Mouse (Mus musculus) adrenal gland, adult 2 months (tissue): ENCODE measurements around the gene Laptm4a. TPM values are rescaled to one million over a fixed set of nuclear protein-coding genes. Genes with fewer than 3 reads are reported as not detected.
A peak's percentile ranks its signal among the peaks of the same experiment; 100 is the strongest.

Source experiments
- DNase-seq: peaks from one replicate; pipeline ENCODE4 v3.0.0; 2021
- polyA plus RNA-seq: library from polyadenylated mRNA; depleted of rRNA; stranded (reverse); fragments of >200 nt; gene quantifications from 2 replicates; pipeline ENCODE4 v1.2.3, GENCODE M21; 2012
- total RNA-seq, 2 experiments: library from RNA; stranded (reverse); gene quantifications; 2 replicates each; pipeline ENCODE4 v1.2.3; 2021

Laptm4a gene
- total and polyA plus RNA-seq, 3 experiments: 243 to 622 (median 500) TPM

DNA sequence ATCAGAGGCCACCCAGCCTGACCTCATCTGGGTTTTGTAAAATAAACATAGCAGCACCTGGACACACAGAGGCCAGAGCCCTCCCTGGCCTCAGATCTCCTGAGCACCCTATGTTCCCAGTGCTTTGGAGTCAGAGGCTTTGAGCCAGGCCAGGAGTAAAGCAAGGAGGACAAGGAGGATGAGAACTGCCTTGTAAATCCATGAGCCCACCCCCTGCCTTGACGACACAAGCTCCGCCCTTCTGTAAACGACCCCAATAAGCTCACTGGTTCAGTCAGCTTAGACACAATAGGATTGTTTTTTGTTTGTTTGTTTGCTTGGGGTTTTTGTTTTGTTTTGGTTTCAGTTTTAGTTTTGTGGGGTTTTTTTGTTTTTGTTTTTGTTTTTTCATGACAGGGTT lies 19.0 kb upstream of the Laptm4a start:
- no peak for DNase-seq

DNA sequence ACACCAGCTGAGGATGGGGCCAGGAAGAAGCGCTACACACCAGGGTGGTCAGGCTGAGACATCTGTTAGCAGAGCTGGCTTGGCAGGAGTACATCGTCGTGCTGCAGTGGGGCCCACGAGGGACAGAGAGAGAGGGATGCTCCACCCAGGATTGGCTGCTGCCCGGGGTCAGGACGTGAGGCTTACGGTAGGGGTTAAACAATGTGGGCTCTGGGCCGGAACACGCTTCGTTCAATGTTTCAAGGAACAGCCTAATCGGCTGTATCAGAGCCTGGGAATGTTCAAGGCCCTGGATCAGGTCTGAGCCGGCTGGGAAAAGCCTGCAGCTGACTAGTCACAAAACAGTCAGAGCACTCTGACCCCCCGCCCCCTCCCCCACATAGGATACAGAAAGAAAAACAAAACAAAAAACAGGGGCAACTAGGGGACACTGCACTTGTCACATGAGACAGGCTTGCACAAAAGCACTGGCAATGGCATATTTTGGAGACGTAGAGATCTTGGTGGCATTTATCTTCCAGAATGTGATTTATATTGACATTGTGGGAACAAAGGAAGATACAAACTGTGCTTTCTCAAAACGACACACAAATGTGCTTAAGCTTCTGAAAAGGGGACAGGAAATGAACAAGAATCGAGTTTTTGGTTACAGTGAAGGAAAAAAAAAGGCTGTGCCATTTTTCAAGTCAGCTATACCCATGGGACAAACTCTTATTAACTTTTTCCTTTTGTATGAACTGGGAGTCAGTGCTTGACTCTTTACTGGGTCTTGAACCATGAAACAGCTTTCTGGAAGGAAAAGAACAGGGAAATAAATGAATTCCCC lies 8.4 kb upstream of the Laptm4a start:
- peak; percentile 78 for DNase-seq

DNA sequence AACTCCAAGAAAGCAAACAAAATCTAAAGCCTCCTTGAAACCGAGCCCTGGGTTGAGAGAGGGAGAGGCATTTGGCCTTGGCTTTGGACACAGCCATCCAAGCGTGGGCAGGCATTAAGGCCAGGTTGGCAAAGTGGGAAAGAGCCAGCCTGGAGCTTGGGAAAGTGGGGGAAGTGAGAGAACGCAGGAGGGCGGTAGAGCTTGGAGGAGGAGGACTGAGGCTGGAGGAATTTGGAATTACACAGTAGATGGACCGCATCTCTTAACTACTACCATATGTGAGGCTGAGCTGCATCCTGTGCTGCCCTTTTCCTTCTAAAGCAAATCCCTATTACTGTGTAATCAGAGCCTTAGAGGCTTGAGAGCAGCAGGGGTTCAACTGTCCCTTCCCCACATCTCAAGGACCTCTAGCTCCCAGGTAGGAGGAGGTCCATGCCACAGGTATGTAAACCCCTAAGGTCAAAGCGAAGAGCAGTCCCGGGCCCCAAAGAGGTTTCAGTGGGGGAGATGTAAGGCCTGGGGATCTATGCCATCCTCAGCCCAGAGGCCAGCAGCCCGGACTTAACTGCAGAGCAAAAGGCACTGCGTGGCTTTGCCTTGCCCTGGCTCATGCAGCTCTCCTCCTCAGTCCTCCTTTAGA lies 7.6 kb upstream of the Laptm4a start:
- peak; percentile 73 for DNase-seq

DNA sequence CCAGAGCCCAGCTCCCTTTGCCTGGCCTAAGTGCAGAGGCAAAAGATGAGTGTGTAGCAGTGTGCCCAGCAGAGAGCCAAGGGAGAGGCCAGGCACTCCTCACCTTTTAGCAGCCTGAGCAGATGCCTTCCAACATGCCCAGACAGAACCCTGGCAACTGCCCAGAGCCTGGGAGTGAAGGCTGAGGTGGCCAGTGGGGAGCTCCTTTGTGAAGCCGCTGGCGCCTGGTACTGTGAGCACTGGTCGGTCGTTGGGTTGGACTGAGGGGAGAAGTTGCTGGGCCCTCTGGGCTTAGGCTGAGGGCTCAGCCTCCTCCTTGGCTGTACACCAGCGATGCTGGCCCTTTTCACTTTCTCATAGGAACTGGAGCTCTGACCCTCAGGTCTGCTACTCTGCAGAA lies 5.1 kb upstream of the Laptm4a start:
- peak; percentile 82 for DNase-seq

DNA sequence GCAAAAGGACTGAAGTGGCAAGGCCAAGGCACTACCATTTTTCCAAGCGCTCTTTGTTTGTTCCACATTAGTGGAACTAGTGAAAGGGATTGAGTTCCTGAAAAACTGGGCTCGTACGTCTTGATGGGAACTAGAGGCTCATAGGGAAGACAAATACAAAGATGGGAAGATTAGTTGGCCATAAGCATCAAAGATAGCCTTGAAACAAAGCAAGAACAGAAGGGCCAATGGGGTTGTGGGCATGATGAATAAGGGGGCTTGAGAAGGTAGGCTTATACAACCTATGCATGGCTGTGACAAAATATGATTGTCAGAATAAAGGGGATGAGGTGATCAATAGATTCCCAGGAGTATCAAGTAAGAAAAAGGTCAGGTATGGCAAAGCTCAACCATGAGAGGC lies 2.2 kb upstream of the Laptm4a start:
- DNase-seq: no peak

DNA sequence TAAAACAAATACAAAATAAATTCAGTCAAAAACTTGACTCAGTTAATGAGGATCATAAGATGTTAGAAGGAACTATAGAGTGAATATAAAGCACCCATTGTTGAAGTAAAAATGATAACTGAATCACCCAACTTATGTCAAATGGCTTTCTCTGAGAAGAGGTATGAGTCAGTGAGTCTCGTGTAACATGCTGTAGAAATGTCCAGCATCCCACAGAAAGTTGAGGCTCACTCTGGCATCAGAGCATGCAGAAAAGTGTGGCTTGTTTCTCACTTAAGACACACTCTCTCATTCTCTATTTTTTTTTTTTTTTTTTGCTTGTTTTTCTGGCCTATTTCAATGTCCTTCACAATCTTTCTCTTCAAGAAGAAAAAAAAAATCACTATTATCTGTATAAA lies 469 bp upstream of the Laptm4a start:
- DNase-seq: no peak

DNA sequence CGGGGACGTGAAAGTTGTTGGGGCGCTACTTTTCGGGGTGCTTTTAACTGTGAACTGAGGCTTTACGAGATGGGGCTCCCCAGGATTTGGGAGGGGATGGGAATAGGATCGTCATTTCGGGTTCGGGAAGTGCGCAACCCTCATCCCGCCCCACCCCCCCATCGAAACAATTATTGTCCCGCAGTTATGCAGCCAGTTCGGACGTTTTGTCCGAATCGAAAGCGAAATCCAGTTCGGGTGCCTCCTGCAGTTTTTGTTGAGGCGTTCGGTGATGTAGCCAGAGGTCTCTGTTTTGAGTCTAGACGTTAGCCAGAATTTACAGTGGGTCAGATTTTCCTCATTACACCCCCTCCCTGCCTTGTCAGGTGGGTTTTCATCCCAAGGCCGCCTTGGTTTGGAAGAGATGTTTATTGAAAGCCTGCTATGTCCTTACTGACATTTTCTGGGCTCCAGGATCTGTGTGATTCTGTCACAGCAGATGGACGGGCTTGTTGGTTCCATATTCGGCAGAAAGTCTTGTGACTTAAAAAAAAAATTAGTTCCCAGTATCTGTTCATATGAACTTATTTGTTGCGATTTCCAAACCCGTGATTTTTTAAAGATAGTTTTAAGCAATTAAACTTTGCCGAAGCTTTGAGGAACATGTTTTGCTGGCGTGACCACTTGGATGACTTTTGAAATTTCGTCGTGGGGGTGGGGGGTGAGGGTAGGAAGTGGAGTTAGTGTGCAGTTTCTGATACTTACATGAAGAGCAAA lies 1.1 kb downstream of the Laptm4a start:
- DNase-seq: no peak

DNA sequence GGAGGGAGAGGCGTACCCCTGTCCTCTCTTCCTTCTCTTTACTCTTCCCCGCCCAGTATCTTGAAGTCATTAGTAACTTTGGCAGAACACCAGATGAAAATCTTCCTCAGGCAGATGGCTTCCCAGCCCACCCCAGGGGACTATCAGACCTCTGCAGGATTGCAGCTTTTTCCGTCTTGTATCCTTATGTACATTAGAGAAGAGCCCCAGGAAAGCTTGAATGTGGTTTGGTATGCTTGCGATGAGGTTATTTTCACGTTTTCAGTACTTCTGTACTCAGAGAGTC lies 1.6 kb downstream of the Laptm4a start:
- DNase-seq: no peak

DNA sequence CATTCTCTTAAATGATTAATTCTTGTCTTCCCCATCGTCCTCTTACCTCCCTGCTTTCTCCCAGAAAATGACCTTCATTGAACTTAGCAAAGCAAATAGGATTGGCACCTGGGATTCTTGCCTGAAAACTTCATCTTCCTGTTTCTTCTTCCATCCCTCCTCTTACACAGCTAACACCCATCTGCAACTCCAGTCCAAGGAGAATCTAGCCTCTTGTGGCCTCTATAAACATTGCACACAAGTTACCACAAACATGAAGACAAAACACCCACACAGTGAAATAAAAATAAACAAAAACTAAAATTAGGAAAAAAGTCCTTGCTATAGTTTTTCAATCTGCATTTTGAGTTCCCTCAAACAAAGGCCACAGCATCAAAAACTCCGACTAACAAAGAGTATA lies 2.1 kb downstream of the Laptm4a start:
- no peak for DNase-seq

DNA sequence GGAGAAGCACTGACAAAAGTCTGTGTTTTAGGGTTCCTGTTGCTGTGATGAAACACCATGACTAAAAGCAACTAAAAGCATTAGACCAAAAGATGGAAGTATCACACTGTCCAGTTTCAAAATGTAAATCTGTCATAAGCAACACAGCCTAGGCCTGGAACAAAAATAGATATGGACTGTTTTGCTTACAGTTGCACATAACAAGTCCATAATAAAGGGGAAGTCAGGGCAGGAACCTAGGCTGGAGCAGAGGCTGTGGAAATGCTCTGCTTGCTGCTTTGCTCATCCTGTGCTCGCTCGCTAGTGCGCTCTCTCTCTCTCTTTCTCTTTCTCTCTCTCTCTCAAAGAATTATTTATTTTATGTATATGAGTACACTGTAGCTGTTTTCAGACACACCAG lies 6.2 kb downstream of the Laptm4a start:
- DNase-seq: no peak

DNA sequence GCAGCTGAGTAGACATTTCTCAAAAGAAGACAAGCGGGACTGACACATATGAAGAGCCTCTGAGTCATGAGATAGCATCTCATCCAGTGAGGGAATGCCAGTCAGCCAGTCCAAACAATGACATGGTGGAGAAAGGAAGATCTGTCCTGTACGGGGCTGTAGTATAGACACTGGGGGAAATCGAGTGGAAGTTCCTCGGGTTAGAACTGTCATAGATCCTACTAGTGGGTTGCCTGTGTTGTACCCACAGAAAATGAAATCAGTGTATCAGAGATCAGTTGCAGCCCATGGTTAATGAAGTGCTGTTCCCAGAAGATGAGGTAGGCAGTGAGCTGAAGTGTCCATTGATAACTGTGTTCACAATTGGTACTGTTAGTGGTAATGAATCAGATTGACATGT lies 7.3 kb downstream of the Laptm4a start:
- peak; percentile 25 for DNase-seq

DNA sequence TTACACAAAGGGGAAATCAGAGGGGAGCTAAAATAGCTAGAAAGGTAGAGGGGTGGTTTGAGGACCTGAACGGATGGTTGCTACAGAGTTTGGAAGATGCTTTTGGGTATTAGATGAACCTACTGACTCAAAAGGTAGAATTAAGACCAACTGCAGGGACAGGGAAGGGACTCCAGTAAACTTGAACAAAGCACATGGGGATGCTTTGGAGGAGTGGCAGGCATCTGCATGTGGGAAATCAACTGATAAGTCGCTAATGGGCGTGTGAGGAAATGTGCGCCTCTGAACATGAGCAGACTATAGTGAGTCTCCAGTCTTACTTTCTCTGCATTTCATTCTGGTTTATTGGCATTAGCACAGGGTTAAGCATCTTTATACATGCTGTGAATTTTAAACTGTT lies 9.6 kb downstream of the Laptm4a start:
- no peak for DNase-seq

DNA sequence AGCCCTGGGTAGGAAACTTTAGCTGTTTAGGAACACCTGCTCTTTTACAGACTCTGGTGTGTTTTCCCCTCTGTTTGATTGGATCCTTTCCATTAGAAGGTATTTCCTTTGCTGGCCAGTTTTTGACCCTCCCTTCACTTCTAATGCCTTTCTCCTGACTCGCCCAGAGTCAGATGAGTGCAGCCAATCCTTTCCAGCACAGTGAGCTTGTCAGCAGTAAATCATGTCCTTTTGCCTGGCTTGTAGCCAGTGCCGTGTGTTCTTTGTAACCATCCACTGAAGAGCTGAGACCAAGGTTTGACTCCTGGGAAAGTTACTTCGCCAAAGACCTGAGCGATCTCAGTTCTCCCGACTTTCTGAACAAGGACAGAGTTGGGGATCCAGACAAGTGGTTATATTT lies 13.9 kb downstream of the Laptm4a start:
- DNase-seq: peak; percentile 81

DNA sequence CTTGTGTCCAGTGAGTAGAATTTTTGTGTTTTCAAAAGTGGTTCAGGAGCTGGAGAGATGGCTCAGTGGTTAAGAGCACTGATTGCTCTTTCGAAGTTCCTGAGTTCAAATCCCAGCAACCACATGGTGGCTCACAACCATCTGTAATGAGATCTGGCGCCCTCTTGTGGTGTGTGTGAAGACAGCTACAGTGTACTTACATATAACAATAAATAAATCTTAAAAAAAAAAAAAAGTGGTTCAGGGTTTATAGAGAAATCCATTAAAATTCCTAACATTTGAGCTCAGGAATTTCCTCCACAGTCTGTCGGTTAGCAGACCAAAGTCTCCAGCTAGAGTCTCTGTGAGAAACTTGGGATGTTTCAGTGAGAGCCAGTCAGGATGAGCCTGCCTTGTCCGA lies 14.7 kb downstream of the Laptm4a start:
- DNase-seq: peak; percentile 14

DNA sequence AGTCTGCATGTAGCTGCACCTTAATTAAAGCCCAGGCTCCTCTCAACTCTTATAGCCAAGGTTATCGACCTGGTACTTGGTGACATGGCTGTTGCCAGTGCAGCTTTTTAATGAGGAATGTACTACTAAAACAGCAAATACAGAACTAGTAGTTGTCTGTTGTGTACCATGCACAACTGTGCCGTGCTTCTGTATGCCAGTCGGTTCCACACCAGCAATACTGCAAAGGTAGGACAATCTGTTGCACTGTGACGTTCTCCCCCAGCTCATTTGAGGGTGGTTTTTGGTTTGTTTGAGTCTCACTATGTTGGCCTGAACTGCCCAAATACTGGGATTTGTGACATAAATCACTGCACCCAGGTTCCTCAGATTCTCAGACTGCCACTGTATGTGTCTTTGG lies 18.0 kb downstream of the Laptm4a start:
- no peak for DNase-seq

DNA sequence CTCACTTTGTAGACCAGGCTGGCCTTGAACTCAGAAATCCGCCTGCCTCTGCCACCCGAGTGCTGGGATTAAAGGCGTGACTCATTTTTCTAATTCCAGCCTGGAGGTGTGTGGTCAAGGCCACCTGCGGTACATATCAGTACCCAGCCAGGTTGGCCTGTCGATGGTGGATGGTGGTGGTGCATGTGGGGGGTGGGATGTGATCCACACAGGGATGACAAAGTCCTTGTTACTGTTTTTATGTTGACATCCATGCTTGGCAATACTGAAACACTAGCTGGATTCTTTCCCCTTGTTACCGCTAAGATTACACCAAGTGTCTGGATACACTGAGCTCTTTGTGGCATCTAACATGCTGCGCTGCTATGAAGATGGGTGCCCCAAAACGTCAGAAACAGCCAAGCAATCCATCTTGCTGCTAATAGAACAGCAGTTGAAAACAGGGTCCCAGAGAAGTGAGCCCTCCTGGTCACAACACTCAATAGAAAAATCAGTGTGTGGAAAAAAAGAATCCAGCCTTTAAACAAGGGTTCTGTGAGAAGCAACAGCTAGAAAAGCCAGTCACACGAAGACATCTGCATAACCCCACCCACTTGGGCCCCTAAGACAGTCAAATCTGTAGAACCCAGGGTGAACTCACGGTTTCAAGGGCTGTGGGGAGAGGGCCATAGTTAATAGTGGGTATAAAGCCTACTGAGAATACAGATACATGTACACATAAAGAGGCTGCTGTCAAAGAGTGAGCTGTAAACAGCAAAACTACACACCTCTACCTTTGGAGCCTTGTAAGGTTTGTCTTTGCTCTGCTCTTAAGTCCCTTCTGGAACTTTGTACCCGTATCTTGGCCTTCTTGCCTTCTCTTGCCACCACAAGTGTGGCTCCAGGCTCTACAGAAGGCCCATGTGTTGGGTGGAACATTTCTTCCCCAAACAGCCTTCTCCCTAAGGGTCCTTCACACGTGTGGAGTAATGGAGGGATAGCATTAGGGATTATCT lies 18.8 kb downstream of the Laptm4a start:
- DNase-seq: no peak

DNA sequence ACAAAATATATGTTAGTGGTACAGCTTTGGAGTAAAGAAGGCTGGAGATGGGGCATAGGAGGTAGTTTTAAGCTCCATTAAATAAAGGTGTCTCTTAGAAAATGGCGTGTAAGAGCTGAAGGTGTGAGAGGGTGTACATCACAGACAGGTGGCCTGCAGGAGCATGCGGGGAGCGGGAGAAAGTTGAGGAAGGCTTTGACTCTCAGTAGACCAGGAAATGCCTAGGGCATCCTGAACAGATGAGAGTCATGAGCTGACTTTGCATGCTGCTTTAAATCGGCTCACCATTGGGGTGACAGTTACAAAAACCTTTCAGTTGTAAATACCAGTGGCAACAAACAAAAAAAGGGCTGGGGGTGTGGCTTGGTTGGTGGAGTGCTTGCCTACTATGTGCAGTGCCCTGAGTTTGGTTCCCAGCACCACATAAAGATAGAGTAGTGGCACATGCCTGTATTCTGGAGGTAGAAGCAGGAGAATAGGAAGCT lies 19.7 kb downstream of the Laptm4a start:
- no peak for DNase-seq

DNA sequence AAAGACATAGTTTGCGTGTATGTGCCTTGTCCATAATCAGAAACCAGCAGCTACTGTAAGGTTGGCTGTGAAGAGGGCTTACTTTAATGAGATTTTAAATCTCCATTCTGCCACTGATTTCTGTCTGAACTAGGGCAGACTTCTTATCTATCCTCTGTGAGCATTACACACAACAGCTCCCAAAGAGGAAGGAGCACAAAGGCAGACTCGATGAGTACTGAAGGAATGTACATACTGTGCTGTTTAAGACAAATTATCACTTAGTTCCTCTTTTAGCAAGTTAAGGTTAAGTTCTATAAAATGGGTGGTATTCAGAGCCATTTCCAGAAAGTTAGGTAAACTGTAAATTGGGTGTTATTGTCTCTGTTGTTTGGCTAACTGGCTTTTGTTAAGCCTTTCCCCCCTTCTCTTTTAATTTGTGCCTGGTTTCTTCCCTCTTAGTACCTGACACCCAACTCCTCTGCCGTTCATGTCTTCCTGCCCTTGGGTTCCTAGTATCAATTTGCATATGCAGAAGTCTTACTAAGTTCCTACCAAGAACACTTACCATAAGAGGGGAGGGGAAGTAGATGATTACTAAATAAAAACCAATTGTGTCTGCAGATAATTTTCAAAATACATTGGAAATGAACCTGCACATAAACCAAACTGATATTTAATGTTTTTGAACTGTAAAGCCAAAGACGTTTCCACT lies 20.4 kb downstream of the Laptm4a start:
- no peak for DNase-seq

DNA sequence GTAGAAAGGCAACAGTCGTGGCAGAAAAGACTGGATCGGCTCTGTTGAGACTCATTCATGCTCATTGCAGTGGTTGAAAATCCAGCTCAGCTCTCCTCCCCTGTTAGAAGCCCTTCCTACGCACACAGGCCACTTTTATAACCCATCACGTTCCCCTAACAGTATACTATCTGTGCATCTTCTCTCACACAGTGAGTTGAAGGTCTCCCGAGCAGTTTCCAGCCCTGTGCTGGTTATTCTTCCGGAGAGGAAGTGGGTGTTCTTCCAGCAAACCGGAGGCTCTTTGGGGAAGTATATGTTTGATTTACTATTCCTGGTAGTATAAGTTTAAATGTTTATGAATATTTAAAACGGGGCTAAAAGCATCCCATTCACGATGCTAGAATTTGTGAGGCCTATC lies 25.7 kb downstream of the Laptm4a start:
- DNase-seq: no peak

DNA sequence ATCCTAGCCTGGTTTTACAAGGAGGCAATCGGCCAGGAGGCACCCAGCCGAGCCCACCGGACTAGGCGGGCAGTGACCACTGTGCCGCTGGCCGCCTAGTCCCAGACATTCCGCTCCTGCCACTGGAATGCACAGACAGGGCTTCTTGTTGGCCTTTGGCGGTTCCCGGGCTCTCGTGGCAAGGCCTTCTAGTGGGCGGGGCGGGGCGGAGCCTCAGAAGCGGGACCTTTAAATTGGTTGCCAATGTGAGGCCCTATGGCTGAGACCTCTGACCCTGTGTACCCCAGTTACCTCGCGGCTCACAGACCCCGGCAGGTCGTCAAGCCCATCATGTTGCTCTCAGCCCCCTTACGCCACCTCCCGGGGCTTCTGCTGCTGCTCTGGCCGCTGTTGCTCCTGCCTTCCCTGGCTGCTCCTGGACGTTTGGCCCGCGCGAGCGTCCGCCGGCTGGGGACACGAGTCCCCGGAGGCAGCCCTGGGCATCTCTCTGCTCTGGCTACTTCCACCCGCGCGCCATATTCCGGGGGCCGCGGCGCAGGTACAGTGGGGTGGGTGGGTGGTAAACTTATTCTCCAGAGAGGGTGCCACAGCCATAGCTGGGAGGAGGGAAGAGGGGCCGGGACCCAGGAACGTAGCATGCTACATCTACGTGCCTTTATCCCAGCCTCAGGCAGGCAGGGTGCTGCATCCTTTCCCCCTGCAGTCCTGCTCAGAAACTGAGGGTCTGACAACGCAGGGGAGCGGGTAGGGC lies 26.4 kb downstream of the Laptm4a start, which contains the start of gene Matn3:
TSS of gene Matn3 (plus strand) at position 216 of the 751 bp plus-strand sequence.
- DNase-seq: peak; percentile 88
